Mouse (Mus musculus): Measurements from ENCODE around the gene Bnip3. TPM values are rescaled to one million over a fixed set of nuclear protein-coding genes. Genes with fewer than 3 reads are reported as not detected.

Gene Bnip3
- polyA plus RNA-seq, 1 experiment from 2014 or later = 124 TPM

GRCm38 (mm10) chr7:138903886-138904435, 5.4 kb downstream of the Bnip3 start:
- no peak overlapping the region for H3K4me3 ChIP-seq (replicated peaks)
- peaks cover 28% of the 10 kb centered on the region for H3K4me1 ChIP-seq (replicated peaks)
- no peak overlapping the region for H3K4me2 ChIP-seq
- ATAC-seq (ENCODE audit: insufficient number of reproducible peaks, insufficient read depth, low FRiP score, low TSS enrichment, low read depth) = no peak
- H3K9ac ChIP-seq (replicated peaks) = no peak overlapping the region
- H3K9me3 ChIP-seq = no peaks in the 10 kb centered on the region
- H3K27me3 ChIP-seq = no peaks in the 10 kb centered on the region
- H3K27ac ChIP-seq = no peak overlapping the region
- H3K36me3 ChIP-seq = peaks cover 8% of the 10 kb centered on the region
- WGBS = 74% methylated on average over 7 of the region's 7 CpGs

GRCm38 (mm10) chr7:138898743-138899142, 10.6 kb downstream of the Bnip3 start:
- H3K4me1 ChIP-seq (replicated peaks) = no peaks in the 10 kb centered on the region
- H3K9me3 ChIP-seq = no peaks in the 10 kb centered on the region
- 86% methylated on average over 4 of the region's 4 CpGs for WGBS
- peaks cover 49% of the 10 kb centered on the region for H3K36me3 ChIP-seq
- H3K9ac ChIP-seq (replicated peaks) = no peak overlapping the region
- H3K27me3 ChIP-seq = no peaks in the 10 kb centered on the region
- H3K27ac ChIP-seq = no peak overlapping the region
- no peak overlapping the region for H3K4me3 ChIP-seq (replicated peaks)
- no peak for ATAC-seq (ENCODE audit: insufficient number of reproducible peaks, insufficient read depth, low FRiP score, low TSS enrichment, low read depth)
- H3K4me2 ChIP-seq = no peak overlapping the region

DNA sequence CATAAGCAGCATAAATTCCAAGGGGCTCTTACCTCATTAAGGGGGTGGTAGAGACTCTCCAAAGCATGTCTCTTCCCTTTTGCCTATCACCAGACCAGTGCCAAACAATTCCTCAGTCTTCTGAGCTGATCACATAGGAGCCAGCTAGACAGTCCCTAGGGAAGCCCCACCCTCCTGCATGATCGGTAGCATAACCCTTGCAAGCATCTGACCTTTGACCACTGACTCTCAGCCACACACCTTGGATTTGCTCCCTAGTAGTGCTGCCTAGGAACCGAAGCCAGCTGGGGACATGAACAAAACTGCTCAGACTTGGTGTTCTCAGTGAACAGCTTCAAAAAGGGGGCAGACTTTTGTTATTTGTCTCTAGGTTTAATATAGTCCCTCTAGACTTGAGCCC, 11.2 kb downstream of the Bnip3 start:
- no peak for ATAC-seq (ENCODE audit: insufficient number of reproducible peaks, insufficient read depth, low FRiP score, low TSS enrichment, low read depth)
- H3K9me3 ChIP-seq = no peaks in the 10 kb centered on the region
- peaks cover 54% of the 10 kb centered on the region for H3K36me3 ChIP-seq
- H3K4me1 ChIP-seq (replicated peaks) = no peaks in the 10 kb centered on the region
- H3K4me3 ChIP-seq (replicated peaks) = no peak overlapping the region
- no peak overlapping the region for H3K27ac ChIP-seq
- WGBS = 70% methylated on average over 2 of the region's 2 CpGs
- no peak overlapping the region for H3K4me2 ChIP-seq
- H3K27me3 ChIP-seq = no peaks in the 10 kb centered on the region
- H3K9ac ChIP-seq (replicated peaks) = no peak overlapping the region

GRCm38 (mm10) chr7:138885365-138886289, 23.7 kb downstream of the Bnip3 start:
- no peak overlapping the region for H3K9ac ChIP-seq (replicated peaks)
- no peaks in the 10 kb centered on the region for H3K4me1 ChIP-seq (replicated peaks)
- ATAC-seq (ENCODE audit: insufficient number of reproducible peaks, insufficient read depth, low FRiP score, low TSS enrichment, low read depth) = no peak
- H3K4me2 ChIP-seq = no peak overlapping the region
- no peaks in the 10 kb centered on the region for H3K9me3 ChIP-seq
- H3K36me3 ChIP-seq = peaks cover 61% of the 10 kb centered on the region
- WGBS = 91% methylated on average over 13 of the region's 13 CpGs
- H3K27ac ChIP-seq = no peak overlapping the region
- no peaks in the 10 kb centered on the region for H3K27me3 ChIP-seq
- no peak overlapping the region for H3K4me3 ChIP-seq (replicated peaks)

DNA sequence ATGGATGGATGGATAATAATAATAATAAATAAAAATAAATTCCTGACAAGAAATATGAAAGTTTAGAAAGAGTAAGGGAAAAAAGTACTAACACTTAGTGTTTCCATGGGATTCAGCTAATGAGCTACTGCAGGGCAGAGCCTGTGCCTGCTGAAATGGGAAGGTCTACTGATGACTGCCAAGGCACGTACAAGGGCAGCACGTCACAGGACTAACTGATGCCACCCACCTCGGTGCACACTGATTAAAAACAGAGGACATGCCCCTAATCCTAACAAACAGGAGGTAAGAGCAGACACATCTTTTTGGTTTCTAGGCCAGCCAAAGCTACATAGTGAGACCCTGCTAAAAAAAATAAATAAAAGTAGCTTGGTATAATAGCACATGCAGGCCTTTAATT, 25.6 kb downstream of the Bnip3 start:
- H3K4me3 ChIP-seq (replicated peaks) = no peak overlapping the region
- ATAC-seq (ENCODE audit: insufficient number of reproducible peaks, insufficient read depth, low FRiP score, low TSS enrichment, low read depth) = no peak
- no peaks in the 10 kb centered on the region for H3K27me3 ChIP-seq
- no peak overlapping the region for H3K9ac ChIP-seq (replicated peaks)
- H3K4me2 ChIP-seq = no peak overlapping the region
- 85% methylated on average over 3 of the region's 3 CpGs for WGBS
- H3K4me1 ChIP-seq (replicated peaks) = no peaks in the 10 kb centered on the region
- peaks cover 79% of the 10 kb centered on the region for H3K36me3 ChIP-seq
- H3K9me3 ChIP-seq = no peaks in the 10 kb centered on the region
- H3K27ac ChIP-seq = no peak overlapping the region

- H3K27me3 ChIP-seq = no peaks in the 10 kb centered on the region
- H3K4me1 ChIP-seq (replicated peaks) = no peaks in the 10 kb centered on the region
- peaks cover 98% of the 10 kb centered on the region for H3K36me3 ChIP-seq
- H3K9me3 ChIP-seq = no peaks in the 10 kb centered on the region
- 91% methylated on average over 3 of the region's 3 CpGs for WGBS
- no peak overlapping the region for H3K4me2 ChIP-seq
- no peak overlapping the region for H3K4me3 ChIP-seq (replicated peaks)
- no peak overlapping the region for H3K9ac ChIP-seq (replicated peaks)
- no peak overlapping the region for H3K27ac ChIP-seq
- ATAC-seq (ENCODE audit: insufficient number of reproducible peaks, insufficient read depth, low FRiP score, low TSS enrichment, low read depth) = no peak
Observed at GRCm38 (mm10) chr7:138875031-138875430, 34.3 kb downstream of the Bnip3 start.

DNA sequence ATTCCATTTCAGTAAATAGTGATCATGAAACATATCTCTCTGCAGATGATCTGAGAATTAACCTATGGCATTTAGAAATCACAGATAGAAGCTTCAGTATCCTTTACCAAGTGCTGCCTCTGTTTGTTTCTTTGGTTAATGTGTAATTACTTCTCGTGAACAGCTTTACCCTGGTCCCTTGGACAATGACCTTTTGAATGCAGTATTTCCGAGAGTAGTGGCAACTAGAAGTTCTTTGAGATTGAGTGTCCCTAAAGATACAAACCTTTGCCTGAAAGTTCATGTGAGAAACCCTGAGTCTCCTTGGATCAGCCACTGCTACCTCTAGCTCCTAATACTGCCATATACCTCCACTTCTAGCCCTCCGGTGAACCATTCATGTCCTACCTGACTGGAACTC, 36.4 kb downstream of the Bnip3 start:
- Histone ChIP-seq H3K4me1 (replicated peaks) (no peaks in the 10 kb centered on the region), H3K9me3 (no peaks in the 10 kb centered on the region), H3K4me3 (replicated peaks) (no peak overlapping the region), H3K4me2 (no peak overlapping the region), H3K27me3 (no peaks in the 10 kb centered on the region), H3K36me3 (peaks cover 97% of the 10 kb centered on the region), H3K9ac (replicated peaks) (no peak overlapping the region), H3K27ac (no peak overlapping the region)
- no peak for ATAC-seq (ENCODE audit: insufficient number of reproducible peaks, insufficient read depth, low FRiP score, low TSS enrichment, low read depth)
- 93% methylated on average over 3 of the region's 3 CpGs for WGBS

GRCm38 (mm10) chr7:138868316-138868715, 41.0 kb downstream of the Bnip3 start:
- no peak overlapping the region for H3K9ac ChIP-seq (replicated peaks)
- no peak overlapping the region for H3K4me3 ChIP-seq (replicated peaks)
- 89% methylated on average over 4 of the region's 4 CpGs for WGBS
- no peak overlapping the region for H3K27ac ChIP-seq
- H3K36me3 ChIP-seq = peaks cover 62% of the 10 kb centered on the region
- H3K9me3 ChIP-seq = no peaks in the 10 kb centered on the region
- no peaks in the 10 kb centered on the region for H3K27me3 ChIP-seq
- H3K4me2 ChIP-seq = no peak overlapping the region
- ATAC-seq (ENCODE audit: insufficient number of reproducible peaks, insufficient read depth, low FRiP score, low TSS enrichment, low read depth) = no peak
- H3K4me1 ChIP-seq (replicated peaks) = peaks cover 14% of the 10 kb centered on the region

DNA sequence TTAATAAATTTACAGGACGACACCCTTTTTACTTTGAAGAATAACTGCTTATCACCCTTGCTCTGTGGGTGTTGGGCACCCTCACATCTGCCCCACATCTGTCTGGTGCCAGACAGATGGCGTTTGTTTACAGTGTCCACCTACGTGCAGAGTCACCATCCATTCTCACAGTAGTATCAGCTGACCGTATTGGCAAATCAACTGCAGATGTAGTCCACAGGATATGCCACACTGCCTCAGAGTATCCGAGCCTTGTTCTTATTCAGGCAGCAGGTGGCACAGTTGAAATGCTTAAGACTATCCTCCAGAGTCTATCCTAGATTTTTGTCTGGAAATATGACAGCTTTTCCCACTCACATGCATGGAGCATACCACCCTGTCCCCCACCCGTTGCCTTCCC, 42.0 kb downstream of the Bnip3 start:
- no peak for ATAC-seq (ENCODE audit: insufficient number of reproducible peaks, insufficient read depth, low FRiP score, low TSS enrichment, low read depth)
- H3K27ac ChIP-seq = no peak overlapping the region
- H3K4me2 ChIP-seq = no peak overlapping the region
- H3K4me1 ChIP-seq (replicated peaks) = peaks cover 19% of the 10 kb centered on the region
- H3K27me3 ChIP-seq = no peaks in the 10 kb centered on the region
- H3K9ac ChIP-seq (replicated peaks) = no peak overlapping the region
- no peak overlapping the region for H3K4me3 ChIP-seq (replicated peaks)
- H3K9me3 ChIP-seq = no peaks in the 10 kb centered on the region
- H3K36me3 ChIP-seq = peaks cover 52% of the 10 kb centered on the region
- 45% methylated on average over 6 of the region's 6 CpGs for WGBS

GRCm38 (mm10) chr7:138864776-138865175, 44.5 kb downstream of the Bnip3 start:
- 96% methylated on average over 1 of the region's 1 CpGs for WGBS
- Histone ChIP-seq H3K36me3 (peaks cover 38% of the 10 kb centered on the region), H3K4me1 (replicated peaks) (peaks cover 19% of the 10 kb centered on the region), H3K27ac (no peak overlapping the region), H3K9ac (replicated peaks) (no peak overlapping the region), H3K9me3 (no peaks in the 10 kb centered on the region), H3K27me3 (no peaks in the 10 kb centered on the region), H3K4me2 (no peak overlapping the region), H3K4me3 (replicated peaks) (no peak overlapping the region)
- ATAC-seq (ENCODE audit: insufficient number of reproducible peaks, insufficient read depth, low FRiP score, low TSS enrichment, low read depth) = no peak

DNA sequence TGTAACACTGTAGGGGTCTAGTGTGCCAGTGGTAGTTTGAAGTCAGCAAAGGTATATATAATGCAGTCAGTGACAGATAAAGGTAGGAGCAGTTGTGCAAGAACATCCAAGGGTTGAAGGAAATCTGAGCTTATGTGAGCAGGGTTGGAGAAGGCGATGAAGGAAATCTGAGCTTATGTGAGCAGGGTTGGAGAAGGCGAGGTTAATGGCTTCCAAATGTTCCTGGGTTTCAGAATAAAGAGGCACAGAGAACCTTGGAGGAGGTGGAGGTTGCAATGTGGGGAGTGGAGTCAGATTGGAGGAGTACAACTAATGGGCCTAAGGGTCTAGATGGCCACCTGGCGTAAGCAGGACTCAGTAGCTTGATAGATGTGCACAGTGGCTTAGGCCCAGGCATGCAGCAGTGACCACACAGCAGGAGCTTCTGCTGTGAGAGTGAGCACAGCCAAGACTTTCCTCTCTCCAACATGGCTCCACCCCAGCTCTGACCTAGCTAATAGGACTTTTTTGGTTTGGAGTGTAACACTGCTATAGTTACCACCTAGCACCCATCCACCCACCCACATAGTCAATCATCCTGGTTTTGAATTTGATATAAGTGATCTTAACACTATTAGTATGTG, 45.3 kb downstream of the Bnip3 start:
- WGBS = 28% methylated on average over 3 of the region's 3 CpGs
- no peak for ATAC-seq (ENCODE audit: insufficient number of reproducible peaks, insufficient read depth, low FRiP score, low TSS enrichment, low read depth)
- Histone ChIP-seq H3K4me1 (replicated peaks) (peaks cover 19% of the 10 kb centered on the region), H3K27ac (peak overlapping the region; percentile 62), H3K36me3 (peaks cover 34% of the 10 kb centered on the region), H3K4me3 (replicated peaks) (no peak overlapping the region), H3K4me2 (no peak overlapping the region), H3K9ac (replicated peaks) (no peak overlapping the region), H3K27me3 (no peaks in the 10 kb centered on the region), H3K9me3 (no peaks in the 10 kb centered on the region)
